Mouse (Mus musculus): ENCODE results near the gene Cyp4a32. TPM values are rescaled to one million over a fixed set of nuclear protein-coding genes. Genes with fewer than 3 reads are reported as not detected.
"Not testable (repeated sequence)": the region's sequence is repeated elsewhere in the genome, so short reads cannot be mapped to it uniquely, and the experiment has no call there.

Gene Cyp4a32
- 1 to 10 TPM in 1 of 2 experiments, under 1 TPM in 1; 0.81 to 4.4 TPM for total RNA-seq (2021)
- long read RNA-seq, experiment 1, partial matches to known transcripts = 0 of 6 reads
- long read RNA-seq, experiment 1, other reads (novel, unspliced or antisense) = 6 of 6 reads
- long read RNA-seq, experiment 2 = 0 reads

- not testable (repeated sequence) for DNase-seq (ENCODE audit: low spot score in 2 of 2)
These were observed at the start of gene Cyp4a32 for GRCm38 (mm10) chr4:115600611-115601010. Gene Cyp4a32 (plus strand): TSS chr4:115600969.

GRCm38 (mm10) chr4:115552726-115553125 is 48.0 kb upstream of the Cyp4a32 start:
- DNase-seq (ENCODE audit: low spot score in 2 of 2) = no peak

- DNase-seq (ENCODE audit: low spot score in 2 of 2) = no peak
These were observed 45.3 kb upstream of the Cyp4a32 start for GRCm38 (mm10) chr4:115555513-115555912.

GRCm38 (mm10) chr4:115557861-115558561 is 42.8 kb upstream of the Cyp4a32 start:
- no peak for DNase-seq (ENCODE audit: low spot score in 2 of 2)

GRCm38 (mm10) chr4:115561236-115561635 is 39.5 kb upstream of the Cyp4a32 start:
- not testable (repeated sequence) for DNase-seq (ENCODE audit: low spot score in 2 of 2)

- DNase-seq (ENCODE audit: low spot score in 2 of 2) = no peak
These were observed 37.4 kb upstream of the Cyp4a32 start, which contains the start of gene Cyp4a31 for GRCm38 (mm10) chr4:115563401-115563800. Gene Cyp4a31 (plus strand): TSS chr4:115563649.

GRCm38 (mm10) chr4:115564469-115565225 is 36.1 kb upstream of the Cyp4a32 start:
- DNase-seq (ENCODE audit: low spot score in 2 of 2) = not testable (repeated sequence)

- no peak for DNase-seq (ENCODE audit: low spot score in 2 of 2)
These were observed 25.5 kb upstream of the Cyp4a32 start for GRCm38 (mm10) chr4:115575255-115575654.

- DNase-seq (ENCODE audit: low spot score in 2 of 2) = no peak
These were observed 25.0 kb upstream of the Cyp4a32 start for GRCm38 (mm10) chr4:115575776-115576175.

GRCm38 (mm10) chr4:115583036-115583435 is 17.7 kb upstream of the Cyp4a32 start:
- DNase-seq (ENCODE audit: low spot score in 2 of 2) = no peak

- DNase-seq (ENCODE audit: low spot score in 2 of 2) = no peak
These were observed 4.4 kb upstream of the Cyp4a32 start for GRCm38 (mm10) chr4:115596357-115596756.

GRCm38 (mm10) chr4:115596824-115597336 is 3.9 kb upstream of the Cyp4a32 start:
- DNase-seq (ENCODE audit: low spot score in 2 of 2) = no peak

GRCm38 (mm10) chr4:115614005-115614404 is 13.2 kb downstream of the Cyp4a32 start:
- no peak for DNase-seq (ENCODE audit: low spot score in 2 of 2)

- DNase-seq (ENCODE audit: low spot score in 2 of 2) = not testable (repeated sequence)
These were observed 24.8 kb downstream of the Cyp4a32 start for GRCm38 (mm10) chr4:115625560-115625959.

GRCm38 (mm10) chr4:115642967-115643754 is 42.4 kb downstream of the Cyp4a32 start:
- no peak for DNase-seq (ENCODE audit: low spot score in 2 of 2)

GRCm38 (mm10) chr4:115645371-115645770 is 44.6 kb downstream of the Cyp4a32 start:
- DNase-seq (ENCODE audit: low spot score in 2 of 2) = no peak

GRCm38 (mm10) chr4:115647580-115647979 is 46.8 kb downstream of the Cyp4a32 start, which contains the start of gene Cyp4b1:
Gene Cyp4b1 (minus strand): TSS chr4:115647723.
- DNase-seq (ENCODE audit: low spot score in 2 of 2) = peak in 1 of 2 experiments; percentile 35

- DNase-seq (ENCODE audit: low spot score in 2 of 2) = no peak
These were observed 48.0 kb downstream of the Cyp4a32 start for GRCm38 (mm10) chr4:115648752-115649151.

GRCm38 (mm10) chr4:115649344-115649743 is 48.6 kb downstream of the Cyp4a32 start:
- DNase-seq (ENCODE audit: low spot score in 2 of 2) = no peak

GRCm38 (mm10) chr4:115650866-115651265 is 50.1 kb downstream of the Cyp4a32 start:
- no peak for DNase-seq (ENCODE audit: low spot score in 2 of 2)

Measured in adrenal gland, postnatal 4 days (tissue).